Mouse (Mus musculus) stomach, embryonic 15.5 days (tissue): Measurements from ENCODE around the gene Fnip2. TPM values are rescaled to one million over a fixed set of nuclear protein-coding genes. Genes with fewer than 3 reads are reported as not detected.

Experiments used
- ATAC-seq: fragments of 200-750 bp; cut with Nextera tagmentation; 2 replicates; pipeline ENCODE4 v1.8.0; 2017; ENCODE audit warnings: low read depth, moderate number of reproducible peaks, moderate TSS enrichment; ENCODE audit not compliant: insufficient read depth, low FRiP score
- H3K27ac ChIP-seq: fragments of 300-500 bp; sonication (generic); 2 replicates; pipeline ENCODE4 v1.5.1; 2015; ENCODE audit warnings: mild to moderate bottlenecking, inconsistent platforms
- H3K27me3 ChIP-seq: fragments of 300-500 bp; sonication (generic); replicated peaks from 2 replicates; pipeline ENCODE4 v1.6.1; 2015; ENCODE audit warnings: inconsistent platforms
- H3K36me3 ChIP-seq: fragments of 300-500 bp; sonication (generic); 2 replicates; pipeline ENCODE4 v1.6.1; 2015; ENCODE audit warnings: inconsistent platforms
- H3K4me1 ChIP-seq: fragments of 300-500 bp; sonication (generic); 2 replicates; pipeline ENCODE4 v1.6.1; 2015; ENCODE audit warnings: inconsistent platforms
- H3K4me2 ChIP-seq: fragments of 300-500 bp; sonication (generic); 2 replicates; pipeline ENCODE4 v1.6.1; 2015; ENCODE audit warnings: mild to moderate bottlenecking, inconsistent platforms
- H3K4me3 ChIP-seq: fragments of 300-500 bp; sonication (generic); replicated peaks from 2 replicates; pipeline ENCODE4 v1.5.1; 2015; ENCODE audit warnings: inconsistent platforms
- H3K9ac ChIP-seq: fragments of 300-500 bp; sonication (generic); 2 replicates; pipeline ENCODE4 v1.6.1; 2015; ENCODE audit warnings: inconsistent platforms
- H3K9me3 ChIP-seq: fragments of 300-500 bp; sonication (generic); 2 replicates; pipeline ENCODE4 v1.6.1; 2016; ENCODE audit warnings: inconsistent platforms
- WGBS: fragments of 180-500 bp; shearing (Covaris S2); methylation state at CpG from one replicate; pipeline ENCODE4 v1.1.7; 2015; 5-methylcytosine and 5-hydroxymethylcytosine counted together
- polyA plus RNA-seq: library from polyadenylated mRNA; unstranded; fragments of >200 nt; fragmentation: Nextera tagmentation; extraction: Ambion mirVana; gene quantifications from 2 replicates; pipeline ENCODE4 v1.2.1, GENCODE M21; 2015

Fnip2 gene
- polyA plus RNA-seq, 1 experiment from 2014 or later: 5.4 TPM

GRCm38 (mm10) chr3:79488025-79488424 lies 79.6 kb downstream of the Fnip2 start:
- Histone ChIP-seq H3K9me3 (no peaks in the 10 kb centered on the region), H3K4me1 (no peaks in the 10 kb centered on the region), H3K4me2 (no peak overlapping the region), H3K9ac (no peak overlapping the region), H3K4me3 (no peak overlapping the region), H3K36me3 (peaks cover 5% of the 10 kb centered on the region), H3K27me3 (no peaks in the 10 kb centered on the region), H3K27ac (no peak overlapping the region)
- WGBS: 94% methylated on average over 7 of the region's 7 CpGs
- no peak for ATAC-seq

DNA sequence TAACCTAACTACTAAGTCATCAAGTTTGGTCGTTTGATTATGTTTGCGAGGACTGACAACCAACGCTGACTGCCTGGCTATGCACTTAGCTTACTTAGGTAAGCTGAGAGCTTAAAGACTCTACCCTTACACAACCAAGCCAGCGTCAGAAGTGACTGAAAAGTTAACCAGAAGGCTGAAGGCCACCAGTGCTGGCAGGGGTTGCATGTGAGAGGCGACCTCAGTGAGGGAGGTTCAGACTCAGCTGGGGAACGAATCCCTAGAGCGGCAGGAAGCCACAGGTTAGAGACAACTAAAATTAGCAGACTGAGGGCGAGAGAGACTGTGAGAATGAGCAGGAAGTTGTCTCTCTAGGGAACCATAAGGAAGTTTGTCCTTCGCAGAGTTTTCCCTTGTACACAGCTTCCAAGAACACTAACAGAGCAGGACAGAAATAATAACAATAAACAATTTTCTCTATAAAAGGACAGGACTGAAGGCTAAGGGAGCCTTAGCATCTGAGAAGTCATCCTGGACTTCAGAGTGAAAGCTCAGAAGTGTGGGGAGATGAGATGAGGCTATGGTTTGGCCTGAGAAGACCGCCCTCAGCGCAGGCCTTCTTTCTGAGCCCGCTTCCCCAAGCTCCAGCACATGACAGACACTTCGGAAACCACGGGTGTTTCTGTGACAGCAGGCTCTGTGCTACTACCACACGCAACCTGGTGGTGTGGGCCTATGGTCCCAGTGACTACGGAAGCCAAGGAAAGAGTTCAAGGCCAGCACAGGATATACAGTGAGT lies 83.1 kb downstream of the Fnip2 start:
- Histone ChIP-seq H3K27me3 (no peaks in the 10 kb centered on the region), H3K4me1 (no peaks in the 10 kb centered on the region), H3K9ac (no peak overlapping the region), H3K36me3 (peaks cover 11% of the 10 kb centered on the region), H3K4me2 (no peak overlapping the region), H3K4me3 (no peak overlapping the region), H3K27ac (no peak overlapping the region), H3K9me3 (no peaks in the 10 kb centered on the region)
- WGBS: 81% methylated on average over 16 of the region's 16 CpGs
- ATAC-seq: no peak

DNA sequence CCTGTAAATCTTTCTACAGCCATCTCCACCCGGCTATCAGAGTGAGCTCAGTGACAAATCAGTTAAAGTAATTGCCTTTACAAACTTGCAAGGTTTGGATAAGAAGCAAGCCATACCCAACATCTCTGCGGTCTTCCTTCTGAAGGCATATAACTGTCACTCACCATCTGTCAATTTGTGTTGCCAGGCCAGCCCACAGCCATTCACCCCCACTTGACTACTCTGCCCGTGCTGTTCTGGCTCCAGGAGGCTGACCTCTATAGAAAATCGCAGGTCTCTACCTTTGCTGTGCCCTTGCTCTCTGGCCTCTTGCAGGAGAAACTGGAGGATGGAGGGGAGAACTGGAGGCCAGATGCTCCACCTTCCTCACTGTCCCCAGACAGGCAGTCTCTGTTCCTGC lies 88.7 kb downstream of the Fnip2 start:
- Histone ChIP-seq H3K4me1 (no peaks in the 10 kb centered on the region), H3K27ac (no peak overlapping the region), H3K36me3 (peaks cover 23% of the 10 kb centered on the region), H3K4me3 (no peak overlapping the region), H3K9me3 (no peaks in the 10 kb centered on the region), H3K9ac (no peak overlapping the region), H3K27me3 (no peaks in the 10 kb centered on the region), H3K4me2 (no peak overlapping the region)
- no peak for ATAC-seq
- 75% methylated on average over 4 of the region's 4 CpGs for WGBS

GRCm38 (mm10) chr3:79478400-79478799 lies 89.2 kb downstream of the Fnip2 start:
- Histone ChIP-seq H3K9me3 (no peaks in the 10 kb centered on the region), H3K9ac (no peak overlapping the region), H3K4me2 (no peak overlapping the region), H3K27me3 (no peaks in the 10 kb centered on the region), H3K4me1 (no peaks in the 10 kb centered on the region), H3K36me3 (peaks cover 23% of the 10 kb centered on the region), H3K4me3 (no peak overlapping the region), H3K27ac (no peak overlapping the region)
- WGBS: 79% methylated on average over 8 of the region's 8 CpGs
- no peak for ATAC-seq

GRCm38 (mm10) chr3:79475980-79476379 lies 91.6 kb downstream of the Fnip2 start:
- WGBS: 75% methylated on average over 2 of the region's 2 CpGs
- H3K9ac ChIP-seq: no peak overlapping the region
- no peaks in the 10 kb centered on the region for H3K4me1 ChIP-seq
- H3K4me2 ChIP-seq: no peak overlapping the region
- H3K36me3 ChIP-seq: peaks cover 16% of the 10 kb centered on the region; the same call in 1 of the 2 replicates
- no peaks in the 10 kb centered on the region for H3K27me3 ChIP-seq
- no peak overlapping the region for H3K4me3 ChIP-seq
- no peak overlapping the region for H3K27ac ChIP-seq
- no peaks in the 10 kb centered on the region for H3K9me3 ChIP-seq
- ATAC-seq: no peak

- 75% methylated on average over 4 of the region's 4 CpGs for WGBS
- no peaks in the 10 kb centered on the region for H3K27me3 ChIP-seq
- no peak for ATAC-seq
- H3K4me1 ChIP-seq: no peaks in the 10 kb centered on the region
- H3K27ac ChIP-seq: no peak overlapping the region
- no peak overlapping the region for H3K4me2 ChIP-seq
- H3K4me3 ChIP-seq: no peak overlapping the region
- H3K9me3 ChIP-seq: no peaks in the 10 kb centered on the region
- no peak overlapping the region for H3K9ac ChIP-seq
- peaks cover 12% of the 10 kb centered on the region; the same call in 1 of the 2 replicates for H3K36me3 ChIP-seq
Observed at GRCm38 (mm10) chr3:79474911-79475310, 92.7 kb downstream of the Fnip2 start.

- Histone ChIP-seq H3K4me3 (no peak overlapping the region), H3K36me3 (peaks cover 6% of the 10 kb centered on the region; the same call in 1 of the 2 replicates), H3K9ac (no peak overlapping the region), H3K9me3 (no peaks in the 10 kb centered on the region), H3K4me1 (no peaks in the 10 kb centered on the region), H3K4me2 (no peak overlapping the region), H3K27ac (no peak overlapping the region), H3K27me3 (no peaks in the 10 kb centered on the region)
- WGBS: 96% methylated on average over 5 of the region's 5 CpGs
- no peak for ATAC-seq
Observed at GRCm38 (mm10) chr3:79472362-79472761, 95.2 kb downstream of the Fnip2 start.

DNA sequence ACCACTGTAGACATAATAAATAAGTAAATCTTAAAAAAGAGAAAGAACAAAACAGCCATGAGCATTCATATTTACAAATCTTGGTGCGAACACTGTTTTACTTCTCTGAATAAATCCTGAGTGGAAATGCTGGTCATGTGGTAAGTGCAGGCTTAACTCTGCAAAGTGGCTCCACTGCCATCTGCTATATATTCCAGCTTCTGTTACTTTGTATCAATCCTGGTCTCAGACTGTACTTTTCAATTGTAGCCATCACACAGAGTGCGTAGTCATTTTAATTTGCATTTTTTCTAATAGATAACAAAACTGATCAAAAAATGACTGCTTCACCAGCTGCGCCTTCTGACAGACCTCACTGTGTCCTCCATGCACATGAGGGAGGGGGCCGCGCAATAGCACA lies 98.2 kb downstream of the Fnip2 start:
- no peak for ATAC-seq
- no peaks in the 10 kb centered on the region for H3K9me3 ChIP-seq
- H3K27me3 ChIP-seq: no peaks in the 10 kb centered on the region
- H3K4me1 ChIP-seq: no peaks in the 10 kb centered on the region
- no peak overlapping the region for H3K9ac ChIP-seq
- no peak overlapping the region for H3K4me2 ChIP-seq
- H3K36me3 ChIP-seq: peaks cover 12% of the 10 kb centered on the region
- 97% methylated on average over 5 of the region's 5 CpGs for WGBS
- no peak overlapping the region for H3K27ac ChIP-seq
- no peak overlapping the region for H3K4me3 ChIP-seq

GRCm38 (mm10) chr3:79458651-79459275 lies 108.8 kb downstream of the Fnip2 start:
- Histone ChIP-seq H3K4me3 (no peak overlapping the region), H3K36me3 (peaks cover 10% of the 10 kb centered on the region; the same call in 1 of the 2 replicates), H3K27me3 (no peaks in the 10 kb centered on the region), H3K9ac (no peak overlapping the region), H3K9me3 (no peaks in the 10 kb centered on the region), H3K27ac (no peak overlapping the region), H3K4me2 (no peak overlapping the region), H3K4me1 (no peaks in the 10 kb centered on the region)
- WGBS: 82% methylated on average over 14 of the region's 14 CpGs
- ATAC-seq: no peak

- Histone ChIP-seq H3K27ac (no peak overlapping the region), H3K27me3 (no peaks in the 10 kb centered on the region), H3K36me3 (peaks cover 9% of the 10 kb centered on the region; the same call in 1 of the 2 replicates), H3K4me2 (no peak overlapping the region), H3K9ac (no peak overlapping the region), H3K4me3 (no peak overlapping the region), H3K9me3 (no peaks in the 10 kb centered on the region), H3K4me1 (no peaks in the 10 kb centered on the region)
- 33% methylated on average over 11 of the region's 11 CpGs for WGBS
- no peak for ATAC-seq
Observed at GRCm38 (mm10) chr3:79455761-79456160, 111.8 kb downstream of the Fnip2 start.

- no peak for ATAC-seq
- H3K4me1 ChIP-seq: no peaks in the 10 kb centered on the region
- H3K36me3 ChIP-seq: no peaks in the 10 kb centered on the region
- H3K27ac ChIP-seq: no peak overlapping the region
- no peaks in the 10 kb centered on the region for H3K9me3 ChIP-seq
- H3K27me3 ChIP-seq: no peaks in the 10 kb centered on the region
- H3K9ac ChIP-seq: no peak overlapping the region
- WGBS: 86% methylated on average over 14 of the region's 14 CpGs
- H3K4me2 ChIP-seq: no peak overlapping the region
- H3K4me3 ChIP-seq: no peak overlapping the region
Observed at GRCm38 (mm10) chr3:79452696-79453263, 114.8 kb downstream of the Fnip2 start.

DNA sequence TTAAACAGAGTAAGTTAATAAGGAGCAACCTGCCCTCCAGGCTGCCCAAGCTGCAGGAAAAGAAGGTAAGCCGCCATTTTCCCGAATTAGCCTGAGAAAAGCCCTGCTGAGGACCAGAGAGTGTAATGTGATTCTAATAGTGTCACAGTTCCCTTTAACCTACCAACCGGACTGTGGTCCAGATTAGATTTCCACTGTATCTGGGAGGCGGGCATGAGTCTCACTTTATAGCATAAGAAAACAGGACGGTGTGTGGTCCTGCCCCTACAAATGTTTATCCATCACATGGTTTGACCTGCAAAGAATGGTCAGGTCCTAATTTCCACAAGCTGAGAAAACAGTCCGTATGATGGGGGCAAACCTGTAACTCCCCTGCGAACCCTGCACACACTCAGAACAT lies 118.2 kb downstream of the Fnip2 start:
- Histone ChIP-seq H3K4me2 (no peak overlapping the region), H3K36me3 (no peaks in the 10 kb centered on the region), H3K4me3 (no peak overlapping the region), H3K9ac (no peak overlapping the region), H3K27ac (no peak overlapping the region), H3K27me3 (no peaks in the 10 kb centered on the region), H3K9me3 (no peaks in the 10 kb centered on the region), H3K4me1 (no peaks in the 10 kb centered on the region)
- ATAC-seq: no peak
- 78% methylated on average over 7 of the region's 7 CpGs for WGBS
